34 mouse cellular contexts compared by ENCODE assay signal in genomic region chrX:110714137-110714536, GRCm38 (mm10).
"Had no signal": no experiment of that assay in that cellular context is flagged by ENCODE, and none has a peak within 500 bp of the region (broad histone marks: within the 10 kb centered on the region; RNA-seq: fewer than 3 reads in every experiment).

No protein-coding gene starts in this region.

- H3K4me3 ChIP-seq: heart, embryonic 12.5 days; heart, embryonic 13.5 days; heart, embryonic 15.5 days; hindbrain, embryonic 10.5 days; hindbrain, embryonic 12.5 days; hindbrain, embryonic 13.5 days; hindbrain, embryonic 15.5 days; intestine, embryonic 15.5 days; kidney, embryonic 15.5 days; layer of hippocampus, adult 2 months; left cerebral cortex, adult 2 months had no signal

- H3K9ac ChIP-seq: heart, embryonic 12.5 days; heart, embryonic 13.5 days; heart, embryonic 15.5 days; hindbrain, embryonic 12.5 days; hindbrain, embryonic 13.5 days; hindbrain, embryonic 14.5 days; hindbrain, embryonic 15.5 days; intestine, embryonic 15.5 days; kidney, embryonic 15.5 days had no signal

- DNase-seq: heart, postnatal 10 days; heart, postnatal 14 days; heart, postnatal 36 days; heart, postnatal 4 days; kidney, adult 11 months; kidney, adult 18-20 months; kidney, adult 2 months; kidney, adult 8-10 months; kidney, adult 9 months; kidney, postnatal 10 days; kidney, postnatal 14 days; kidney, postnatal 25 days; kidney, postnatal 36 days; kidney, postnatal 4 days; layer of hippocampus, adult 9-11 months; layer of hippocampus, postnatal 36 days had no signal

- H3K27me3 ChIP-seq: heart, embryonic 12.5 days; heart, embryonic 13.5 days; heart, embryonic 15.5 days; hindbrain, embryonic 12.5 days; hindbrain, embryonic 13.5 days; hindbrain, embryonic 15.5 days; intestine, embryonic 15.5 days; kidney, embryonic 15.5 days had no signal

- H3K27ac ChIP-seq: heart, embryonic 13.5 days; heart, embryonic 15.5 days; hindbrain, embryonic 10.5 days; hindbrain, embryonic 12.5 days; hindbrain, embryonic 13.5 days; hindbrain, embryonic 14.5 days; hindbrain, embryonic 15.5 days; hindbrain, postnatal 0 days; intestine, embryonic 15.5 days; kidney, embryonic 15.5 days; kidney, postnatal 0 days; layer of hippocampus, adult 2 months; left cerebral cortex, adult 2 months had no signal

- H3K9me3 ChIP-seq: heart, embryonic 12.5 days; heart, embryonic 13.5 days; heart, embryonic 15.5 days; hindbrain, embryonic 10.5 days; hindbrain, embryonic 12.5 days; hindbrain, embryonic 13.5 days; hindbrain, embryonic 15.5 days; intestine, embryonic 15.5 days; kidney, embryonic 15.5 days had no signal

- H3K4me1 ChIP-seq: heart, embryonic 12.5 days; heart, embryonic 13.5 days; heart, embryonic 15.5 days; hindbrain, embryonic 10.5 days; hindbrain, embryonic 12.5 days; hindbrain, embryonic 13.5 days; hindbrain, embryonic 15.5 days; intestine, embryonic 15.5 days; kidney, embryonic 15.5 days had no signal

- ATAC-seq: hindbrain, embryonic 16.5 days; hindbrain, postnatal 0 days; inflammation-experienced regulatory T-cells, adult 6 months; intestine, embryonic 15.5 days; intestine, embryonic 16.5 days; intestine, postnatal 0 days had no signal

- H3K36me3 ChIP-seq: heart, embryonic 12.5 days; heart, embryonic 13.5 days; heart, embryonic 15.5 days; hindbrain, embryonic 10.5 days; hindbrain, embryonic 12.5 days; hindbrain, embryonic 13.5 days; hindbrain, embryonic 15.5 days; intestine, embryonic 15.5 days; kidney, embryonic 15.5 days had no signal
